Mouse (Mus musculus): Measurements from ENCODE around the gene Cabp4.

DNA sequence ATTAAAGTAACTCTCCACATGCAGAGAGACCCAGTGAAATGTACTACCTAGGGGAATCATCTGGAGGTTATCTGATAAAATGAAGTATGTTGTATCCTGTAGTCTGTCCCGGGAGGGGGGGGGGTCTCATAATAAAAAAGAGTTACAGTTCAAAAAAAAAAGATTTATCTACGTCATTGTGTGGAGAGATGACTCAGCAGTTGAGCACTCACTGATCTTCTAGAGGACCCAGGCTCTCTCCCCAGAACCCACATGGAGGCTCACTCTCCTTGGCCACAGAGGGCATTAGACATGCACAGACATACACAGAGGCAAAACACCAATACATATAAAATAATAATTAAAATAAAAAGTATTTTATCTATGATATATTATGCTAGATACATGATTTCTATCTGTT lies 52.5 kb downstream of the Cabp4 start:
- no peak for TF ChIP-seq FLI1 (IDR thresholded peaks at IDR 0.05; ENCODE audit: low read length)
- TF ChIP-seq GATA1 (IDR thresholded peaks at IDR 0.05; ENCODE audit: borderline replicate concordance, low read length) = no peak
